Mouse (Mus musculus) erythroblast, embryonic 14.5 days (primary cell): ENCODE results near the gene Rbfox3.

Source experiments
- GATA1 ChIP-seq: IDR thresholded peaks from 2 replicates; pipeline ENCODE4 v1.6.1; 2012; ENCODE audit warnings: low read length, inconsistent platforms, mixed read lengths
- TAL1 ChIP-seq: IDR thresholded peaks from 3 replicates; pipeline ENCODE4 v1.6.1; 2012; ENCODE audit warnings: low read length, inconsistent platforms, mixed read lengths

DNA sequence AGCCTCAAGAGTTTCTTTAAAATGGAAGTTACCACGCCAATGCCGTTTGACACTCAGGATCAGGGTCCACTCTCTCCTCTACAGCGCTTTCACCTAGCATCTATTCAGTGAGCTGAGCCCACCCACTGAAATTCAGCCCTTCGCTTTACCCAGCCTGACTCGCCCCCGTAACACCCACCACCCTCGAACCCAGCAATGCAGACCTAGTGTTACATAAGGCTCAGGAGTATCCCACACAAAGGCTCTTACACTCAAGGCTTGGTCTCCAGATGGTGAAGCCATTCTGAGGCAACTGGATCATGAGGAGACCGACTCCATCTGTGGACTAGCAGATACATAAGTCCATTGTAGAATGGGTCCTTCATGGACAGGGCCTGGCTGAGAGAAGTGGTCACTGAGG lies 152.2 kb downstream of the Rbfox3 start:
- TF ChIP-seq GATA1, result no peak
- no peak for TF ChIP-seq TAL1
